Mouse (Mus musculus): ENCODE results near the gene Dhrs3.

Dhrs3 gene

GRCm38 (mm10) chr4:144898036-144898649 lies 5.5 kb downstream of the Dhrs3 start:
- peak; percentile 87 for DNase-seq

- DNase-seq = no peak
Observed at GRCm38 (mm10) chr4:144898737-144899136, 6.1 kb downstream of the Dhrs3 start.

GRCm38 (mm10) chr4:144901561-144902111 lies 9.0 kb downstream of the Dhrs3 start:
- peak; percentile 69 for DNase-seq

- no peak for DNase-seq
Observed at GRCm38 (mm10) chr4:144903088-144903487, 10.5 kb downstream of the Dhrs3 start.

GRCm38 (mm10) chr4:144903932-144904331 lies 11.3 kb downstream of the Dhrs3 start:
- DNase-seq = peak; percentile 90

GRCm38 (mm10) chr4:144905128-144905527 lies 12.5 kb downstream of the Dhrs3 start:
- no peak for DNase-seq

GRCm38 (mm10) chr4:144906001-144906889 lies 13.6 kb downstream of the Dhrs3 start:
- DNase-seq = peak; percentile 82

- no peak for DNase-seq
Observed at GRCm38 (mm10) chr4:144906978-144907703, 14.5 kb downstream of the Dhrs3 start.

GRCm38 (mm10) chr4:144908825-144909224 lies 16.2 kb downstream of the Dhrs3 start:
- no peak for DNase-seq

GRCm38 (mm10) chr4:144910281-144910680 lies 17.7 kb downstream of the Dhrs3 start:
- no peak for DNase-seq

- peak; percentile 66 for DNase-seq
Observed at GRCm38 (mm10) chr4:144913298-144914152, 20.9 kb downstream of the Dhrs3 start.

- no peak for DNase-seq
Observed at GRCm38 (mm10) chr4:144916520-144916919, 23.9 kb downstream of the Dhrs3 start.

GRCm38 (mm10) chr4:144917101-144917500 lies 24.5 kb downstream of the Dhrs3 start:
- DNase-seq = no peak

GRCm38 (mm10) chr4:144918501-144918900 lies 25.9 kb downstream of the Dhrs3 start:
- no peak for DNase-seq

- DNase-seq = no peak
Observed at GRCm38 (mm10) chr4:144928693-144929436, 36.2 kb downstream of the Dhrs3 start.

- peak; percentile 96 for DNase-seq
Observed at GRCm38 (mm10) chr4:144929811-144930221, 37.2 kb downstream of the Dhrs3 start.

GRCm38 (mm10) chr4:144930366-144930765 lies 37.7 kb downstream of the Dhrs3 start:
- DNase-seq = peak; percentile 90

- no peak for DNase-seq
Observed at GRCm38 (mm10) chr4:144931167-144931566, 38.5 kb downstream of the Dhrs3 start.

- no peak for DNase-seq
Observed at GRCm38 (mm10) chr4:144934501-144934900, 41.9 kb downstream of the Dhrs3 start.

- no peak for DNase-seq
Observed at GRCm38 (mm10) chr4:144936563-144937154, 44.0 kb downstream of the Dhrs3 start.

- no peak for DNase-seq
Observed at GRCm38 (mm10) chr4:144939847-144940411, 47.3 kb downstream of the Dhrs3 start.

Measured in kidney, adult 9 months (tissue).